Mouse (Mus musculus) megakaryocyte-erythroid progenitor cell, adult 5-6 weeks (primary cell): Measurements from ENCODE around the gene Tenm3. TPM values are rescaled to one million over a fixed set of nuclear protein-coding genes. Genes with fewer than 3 reads are reported as not detected.

Experiments
- ATAC-seq: replicated peaks from 2 replicates; pipeline ENCODE4 v1.8.0; 2016; ENCODE audit warnings: mild to moderate bottlenecking, inconsistent platforms; ENCODE audit not compliant: severe bottlenecking, poor library complexity, low FRiP score, low TSS enrichment
- total RNA-seq, 2 experiments: library from RNA; stranded (forward) in 1 of 2; stranded (reverse) in 1 of 2; fragments of 200-1000, 215-1000 nt in 1 of 2; fragments of >200 nt in 1 of 2; fragmentation: Nextera tagmentation in 1 of 2; gene quantifications; 2 replicates each; pipeline ENCODE4 v1.2.3; 2014 to 2017

Tenm3 gene
- total RNA-seq, 2 experiments from 2014 or later = not detected

DNA sequence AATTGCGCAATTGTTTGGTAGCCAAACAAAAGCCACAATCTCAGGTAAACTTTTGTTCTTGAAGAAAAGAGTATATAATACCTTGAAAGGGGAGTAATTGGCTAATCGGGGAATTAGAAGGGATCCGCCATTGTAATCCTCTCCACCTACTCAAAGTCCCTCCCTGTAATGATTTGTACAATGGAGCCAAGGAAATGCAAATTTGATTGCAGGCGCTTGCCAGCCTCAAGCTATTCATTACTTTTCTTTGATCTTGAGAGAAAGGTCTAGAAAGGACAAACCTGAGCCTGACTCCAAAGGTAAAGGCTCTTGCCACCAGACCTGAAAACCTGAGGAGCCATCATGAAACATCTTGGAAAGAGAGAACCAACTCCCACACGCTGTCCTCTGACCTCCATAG, 91.8 kb downstream of the Tenm3 start:
- no peak for ATAC-seq

DNA sequence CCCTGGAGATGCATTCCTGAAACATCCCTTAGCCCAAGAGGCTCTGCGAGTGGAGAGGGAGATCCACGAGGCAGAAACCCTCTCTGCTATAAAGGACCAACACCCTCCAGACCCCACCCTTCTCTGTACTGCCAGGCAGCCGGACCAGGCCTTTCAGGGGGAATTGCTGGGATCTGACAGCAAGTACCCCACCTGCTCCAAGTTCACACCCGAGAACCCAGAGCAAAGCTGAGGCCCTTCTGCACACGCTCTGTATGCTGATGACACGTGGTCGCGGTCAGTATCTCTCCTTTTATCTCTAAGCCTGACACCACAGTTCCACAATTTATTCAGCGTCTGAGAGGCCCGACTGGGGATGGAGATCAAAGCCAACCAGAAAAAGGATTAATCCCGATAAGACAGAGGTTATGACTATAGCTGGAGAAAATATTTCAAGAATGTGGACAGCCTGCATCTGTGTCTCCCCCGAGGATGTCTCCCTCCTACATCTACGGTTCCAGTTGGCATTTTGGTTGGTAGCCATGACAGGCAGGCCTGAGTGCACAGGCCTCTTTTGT, 95.2 kb downstream of the Tenm3 start:
- no peak for ATAC-seq

DNA sequence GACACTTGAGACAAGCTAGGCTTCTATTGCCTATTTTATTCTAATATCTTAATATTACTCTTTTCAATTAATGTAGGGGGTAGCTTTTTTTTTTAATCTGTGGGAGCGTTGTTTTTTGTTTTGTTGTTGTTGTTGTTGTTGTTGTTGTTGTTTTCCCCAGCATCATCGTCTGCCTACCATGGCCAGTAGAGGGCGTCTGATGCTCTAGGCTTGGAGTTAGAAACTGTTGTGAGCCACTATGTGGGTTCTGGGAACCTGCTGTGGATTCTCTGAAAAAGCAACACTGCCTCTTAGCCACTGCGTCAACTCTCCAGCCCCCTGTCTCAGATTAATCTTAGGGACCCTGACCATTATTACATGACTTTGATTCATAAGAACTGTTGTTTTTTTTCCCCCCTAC, 99.8 kb downstream of the Tenm3 start:
- ATAC-seq = no peak

DNA sequence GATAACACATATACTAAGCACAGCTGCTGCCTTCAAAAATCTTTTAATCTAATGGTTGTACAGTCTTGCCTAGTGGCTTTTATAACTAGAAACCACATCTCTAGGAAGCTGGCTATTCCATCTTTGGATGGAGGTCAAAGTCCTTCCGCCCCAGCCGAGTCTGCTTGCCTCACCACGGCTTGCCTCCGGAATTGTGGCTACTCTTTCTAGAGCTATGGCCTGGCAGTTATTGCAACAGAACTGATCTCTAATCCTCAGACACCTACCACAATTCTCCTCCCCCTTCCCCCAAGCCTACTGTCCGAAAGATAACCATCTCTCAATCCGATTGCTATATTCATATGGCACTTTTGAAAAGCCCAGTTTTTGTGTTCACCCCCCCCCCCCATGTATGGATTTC, 101.0 kb downstream of the Tenm3 start:
- no peak for ATAC-seq

DNA sequence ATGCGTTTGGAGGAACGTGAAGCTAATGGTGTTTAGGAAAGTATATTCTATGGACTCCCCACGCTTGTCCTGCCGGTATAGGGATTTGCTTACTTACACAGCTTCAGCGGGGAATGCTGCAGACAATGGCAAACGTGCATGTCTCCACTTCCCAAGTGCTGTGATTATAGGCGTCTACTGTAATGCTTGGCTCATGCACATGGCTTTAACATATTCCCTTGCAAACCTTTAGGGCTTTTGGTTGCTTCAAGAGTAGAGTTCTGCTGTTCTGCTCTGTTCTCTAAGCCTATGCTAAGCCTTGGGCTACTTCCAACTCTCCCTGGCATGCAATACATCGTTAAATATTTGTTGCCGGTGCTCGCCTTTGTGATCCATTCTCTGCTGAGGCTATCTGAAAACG, 102.8 kb downstream of the Tenm3 start:
- no peak for ATAC-seq

DNA sequence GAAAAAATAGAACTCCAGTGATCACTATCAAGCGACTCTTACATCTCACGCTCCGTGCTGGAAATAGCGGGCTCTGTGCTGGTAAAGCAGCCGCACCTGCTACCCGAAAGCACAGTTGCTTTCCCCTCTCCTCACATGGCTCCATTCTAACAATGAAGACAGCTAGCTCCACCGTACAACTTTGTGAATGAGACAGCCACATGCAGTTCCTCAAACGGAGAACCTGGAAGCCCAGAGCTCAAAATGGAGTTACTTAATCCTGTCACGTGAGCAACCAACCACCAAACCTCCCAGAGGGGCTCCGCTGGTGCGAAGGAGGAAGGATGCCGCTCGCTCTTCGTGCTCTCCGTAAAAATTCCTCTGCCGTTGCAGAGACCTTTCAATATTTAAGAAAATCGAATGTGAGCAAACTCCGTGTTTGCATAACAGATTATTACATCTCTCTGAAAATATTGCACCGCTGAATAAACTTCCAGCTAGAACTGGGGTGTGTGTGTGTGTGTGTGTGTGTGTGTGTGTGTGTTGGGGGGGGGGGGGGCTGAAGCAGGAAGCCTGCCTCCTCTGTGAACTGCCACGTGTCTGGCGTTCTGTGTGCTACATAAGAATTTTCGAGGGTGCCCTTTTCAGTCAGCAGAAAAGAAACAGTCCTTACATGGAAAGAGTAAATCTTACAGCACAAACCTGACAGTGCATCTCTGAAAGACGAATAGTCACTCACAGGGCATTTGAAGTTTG, 103.4 kb downstream of the Tenm3 start:
- ATAC-seq = no peak

DNA sequence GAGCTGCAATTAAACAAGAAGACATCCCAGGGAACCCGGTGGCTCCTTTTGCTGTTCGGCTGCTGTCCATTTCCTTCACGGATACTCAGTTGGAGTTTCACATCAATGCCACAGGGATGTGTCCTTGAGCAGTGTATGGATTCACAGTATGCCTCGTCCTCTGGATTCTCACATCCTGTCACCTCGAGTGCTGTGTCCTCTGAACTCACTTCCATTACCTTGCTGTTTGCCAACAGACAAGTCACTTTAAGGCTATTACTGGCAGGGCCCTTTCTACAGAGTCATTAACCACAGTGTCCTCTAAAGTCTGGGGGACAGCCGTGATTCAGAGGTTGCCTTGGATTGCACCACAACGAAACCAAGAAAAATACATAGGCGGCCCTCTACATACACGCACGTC, 110.0 kb downstream of the Tenm3 start:
- no peak for ATAC-seq

DNA sequence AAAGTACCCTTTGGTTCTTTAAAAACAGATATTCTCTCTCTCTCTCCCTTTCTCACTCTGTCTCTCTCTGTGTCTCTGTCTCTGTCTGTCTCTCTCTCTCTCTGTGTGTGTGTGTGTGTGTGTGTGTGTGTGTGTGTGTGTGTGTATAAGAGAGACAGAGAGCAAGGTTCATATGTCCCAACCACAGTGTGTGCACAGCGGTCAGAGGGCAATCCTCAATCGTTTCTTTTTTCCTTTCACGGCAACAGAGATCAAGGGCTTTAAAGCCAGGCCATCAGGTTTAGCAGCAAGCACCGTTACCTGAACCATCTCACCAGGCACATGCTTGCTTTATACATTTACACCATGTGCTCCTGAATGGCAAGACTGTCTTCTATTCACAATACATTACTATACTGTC, 110.7 kb downstream of the Tenm3 start:
- no peak for ATAC-seq

DNA sequence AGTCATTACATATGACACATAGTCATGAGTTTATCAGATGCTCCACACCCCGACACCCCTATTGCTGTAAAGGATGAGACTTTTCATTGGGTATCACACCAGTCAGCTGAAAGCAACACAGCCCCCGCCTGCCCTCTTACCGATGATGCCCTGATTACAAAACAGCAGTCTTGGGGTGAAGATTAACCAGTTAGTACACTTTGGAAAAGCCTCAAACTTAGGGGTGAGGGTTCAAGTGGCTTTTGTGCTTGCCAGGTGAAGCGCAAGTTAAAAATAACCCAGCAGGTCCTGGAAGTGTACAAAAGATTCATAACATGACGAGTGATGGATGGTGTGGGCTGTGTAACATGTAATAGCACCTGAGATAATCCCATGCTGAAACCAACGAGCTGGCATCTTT, 113.0 kb downstream of the Tenm3 start:
- no peak for ATAC-seq

DNA sequence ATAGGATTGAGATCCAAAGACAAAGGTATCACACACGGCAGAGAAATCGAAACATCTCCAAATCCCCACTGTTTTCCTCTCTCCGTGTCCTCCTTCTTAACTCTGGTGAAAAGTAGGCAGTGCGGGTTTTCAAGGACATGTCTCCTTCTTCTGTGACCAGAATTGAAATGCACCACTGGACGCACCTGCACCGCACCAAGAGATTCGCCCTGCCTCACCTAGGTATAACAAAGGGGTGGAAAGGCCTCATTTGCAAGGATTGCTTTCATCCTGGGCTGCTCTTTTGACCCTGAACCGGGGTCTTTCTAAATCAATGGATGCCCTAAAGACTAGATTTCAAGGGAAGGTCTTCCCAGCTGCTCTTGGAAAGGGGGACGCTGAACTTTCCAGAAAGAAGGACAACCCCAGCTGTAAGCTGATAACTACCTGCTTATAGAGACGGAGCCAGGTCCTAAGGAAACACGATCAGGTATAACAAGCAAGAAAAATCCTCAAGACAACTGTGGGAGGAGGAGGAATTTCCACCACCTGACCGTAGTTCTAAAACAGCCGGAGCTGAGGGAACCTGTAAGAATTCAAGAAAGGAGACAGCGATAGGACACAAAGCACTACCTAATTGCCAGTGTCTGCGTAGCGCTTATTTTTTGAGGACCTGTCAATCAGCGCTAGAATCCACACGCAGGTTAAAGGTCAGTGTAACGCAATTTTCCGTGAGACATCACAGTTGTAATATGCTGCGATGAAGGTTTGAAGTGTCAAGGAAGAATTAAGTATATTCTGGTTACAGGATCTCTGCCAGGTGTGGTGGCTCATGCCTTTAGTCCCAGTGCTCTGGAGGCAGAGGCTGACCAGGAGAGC, 114.7 kb downstream of the Tenm3 start:
- ATAC-seq = no peak

DNA sequence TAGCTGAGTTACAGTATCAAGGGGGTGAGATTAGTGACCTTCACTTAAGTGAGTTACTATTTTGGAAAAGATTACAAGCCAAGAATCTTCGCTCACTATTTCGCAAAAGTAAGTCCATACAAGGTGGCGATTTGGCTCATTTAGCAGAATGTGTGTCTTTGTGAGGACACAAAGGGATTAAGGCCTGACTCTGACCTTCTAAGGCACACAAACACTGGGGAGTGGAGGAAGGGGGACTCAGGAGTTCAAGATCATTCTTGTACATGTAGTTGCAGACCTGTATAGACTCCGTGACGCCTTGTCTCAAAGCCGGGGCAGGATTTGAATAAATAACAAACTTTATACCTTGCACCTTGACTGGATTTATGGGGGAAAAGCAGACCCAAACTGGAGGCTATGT, 115.7 kb downstream of the Tenm3 start:
- no peak for ATAC-seq

DNA sequence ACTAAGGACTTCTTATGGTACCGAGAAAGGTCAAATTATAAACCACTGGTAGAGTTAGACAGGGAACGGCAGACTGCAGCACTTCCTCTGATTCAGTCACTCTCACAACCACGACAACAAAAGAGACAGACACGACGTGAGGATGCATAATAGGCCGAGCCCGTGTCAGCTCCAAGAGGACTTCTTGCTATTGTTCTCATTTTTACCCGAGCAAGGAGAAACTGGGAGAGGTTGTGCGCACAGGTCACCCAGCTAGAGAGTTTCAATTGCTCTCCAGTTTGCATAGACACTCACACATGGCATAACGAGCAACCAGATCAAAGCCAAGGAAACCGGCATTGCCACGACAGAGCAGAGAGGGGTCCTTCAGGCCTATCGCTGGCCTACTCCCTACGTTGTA, 121.0 kb downstream of the Tenm3 start:
- ATAC-seq = no peak

DNA sequence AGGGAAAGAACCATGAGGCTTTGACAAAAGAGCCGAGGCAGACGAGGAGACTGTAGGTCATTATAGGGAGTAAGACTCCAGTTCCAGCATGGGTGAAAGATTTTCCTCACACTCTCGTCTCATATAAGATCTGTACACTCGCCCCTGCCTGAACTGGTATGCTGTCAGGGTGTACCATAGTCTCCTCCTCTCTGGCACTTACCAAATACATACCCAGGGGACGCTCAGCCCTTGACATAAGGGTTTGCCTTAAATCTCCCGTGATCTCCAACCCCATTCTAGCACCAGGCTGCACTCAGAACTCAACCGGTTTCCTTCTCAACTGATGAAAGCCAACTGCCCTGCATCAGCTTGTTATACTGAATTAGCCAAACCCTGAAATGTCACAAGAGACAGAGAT, 121.4 kb downstream of the Tenm3 start:
- ATAC-seq = no peak

DNA sequence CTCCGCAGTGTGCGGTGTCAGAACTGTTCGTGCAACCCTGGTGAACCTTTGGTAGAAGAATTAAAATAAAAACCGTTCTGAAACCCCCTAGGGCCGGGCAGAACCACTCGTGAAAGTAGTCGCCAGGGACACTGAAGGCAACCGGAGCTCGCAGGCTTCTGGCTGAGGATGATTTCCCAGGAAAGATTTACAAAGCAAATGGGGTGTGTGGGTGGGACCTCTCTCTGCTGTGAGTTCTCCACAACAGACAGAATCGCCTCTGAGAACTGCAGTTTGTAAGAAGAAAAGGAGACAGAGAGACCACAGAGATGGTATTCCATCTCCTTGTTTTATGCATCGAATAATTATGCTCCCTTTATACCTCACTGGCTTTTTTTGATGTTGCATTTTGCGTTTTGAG, 122.4 kb downstream of the Tenm3 start:
- no peak for ATAC-seq

DNA sequence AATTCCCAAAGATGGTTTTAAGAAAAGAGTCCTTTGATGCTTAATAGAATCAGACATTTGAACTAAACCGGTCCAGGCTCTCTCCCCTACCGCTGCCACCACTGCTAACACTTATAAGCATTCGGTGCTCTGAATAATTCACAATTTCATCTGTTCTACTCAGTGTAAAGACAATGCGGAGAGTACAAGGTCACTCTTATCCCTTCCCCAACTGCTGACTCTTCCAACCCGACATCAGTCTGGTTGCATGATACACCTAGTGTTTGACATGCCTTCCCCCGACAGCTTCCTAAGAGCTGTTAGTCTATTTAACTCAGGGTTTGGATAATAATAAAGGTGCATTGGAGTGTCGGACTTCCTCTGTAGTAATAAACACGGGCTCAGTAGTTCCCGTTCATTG, 128.1 kb downstream of the Tenm3 start:
- no peak for ATAC-seq

DNA sequence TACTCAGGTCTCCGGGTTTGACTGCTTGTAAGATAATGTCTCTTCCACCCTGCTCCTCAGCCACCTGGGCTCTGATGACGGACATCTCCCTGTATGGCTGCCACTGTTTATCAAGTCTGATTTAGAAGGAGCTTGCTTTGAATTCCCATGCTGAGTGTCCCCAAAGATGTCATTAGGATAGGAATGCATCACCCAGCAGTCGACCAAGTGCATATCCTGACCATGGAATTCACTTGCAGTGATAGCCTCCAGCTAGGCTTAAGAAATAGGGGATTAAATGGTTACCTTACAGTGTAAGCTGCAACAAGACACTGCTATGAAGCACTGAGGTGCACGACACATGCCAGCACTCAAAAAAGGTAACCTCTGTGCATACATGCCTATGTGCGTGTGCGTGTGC, 137.1 kb downstream of the Tenm3 start:
- ATAC-seq = no peak

DNA sequence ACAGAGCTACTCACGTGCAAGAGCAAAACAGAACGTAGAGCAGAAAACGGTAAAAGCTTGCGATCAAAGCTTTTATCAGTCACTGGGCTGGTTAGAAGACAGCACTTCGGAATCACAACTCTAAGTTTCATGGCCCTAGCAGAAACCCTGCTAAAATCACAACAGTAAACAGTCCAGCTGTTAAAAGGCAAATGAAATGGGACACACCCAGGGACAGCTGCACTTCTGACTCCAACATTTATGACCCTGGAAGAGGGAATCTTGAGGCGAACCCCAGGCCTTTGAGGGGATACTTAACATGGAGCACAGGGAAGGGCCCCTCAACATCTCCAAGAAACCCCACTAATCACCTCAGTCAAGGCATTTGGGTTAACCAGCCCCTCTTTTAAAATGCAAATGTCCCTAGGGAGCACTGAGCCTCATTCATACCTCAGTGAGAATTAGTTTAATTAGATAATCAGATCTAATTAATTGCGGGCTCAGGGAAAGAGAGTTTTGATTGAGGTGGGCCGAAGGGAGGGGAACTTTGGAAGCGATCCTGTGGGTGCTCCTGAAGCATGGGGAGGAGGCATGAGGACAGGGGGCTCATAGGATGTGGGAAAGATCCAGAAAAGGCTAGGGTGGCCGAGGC, 138.8 kb downstream of the Tenm3 start:
- ATAC-seq = no peak

DNA sequence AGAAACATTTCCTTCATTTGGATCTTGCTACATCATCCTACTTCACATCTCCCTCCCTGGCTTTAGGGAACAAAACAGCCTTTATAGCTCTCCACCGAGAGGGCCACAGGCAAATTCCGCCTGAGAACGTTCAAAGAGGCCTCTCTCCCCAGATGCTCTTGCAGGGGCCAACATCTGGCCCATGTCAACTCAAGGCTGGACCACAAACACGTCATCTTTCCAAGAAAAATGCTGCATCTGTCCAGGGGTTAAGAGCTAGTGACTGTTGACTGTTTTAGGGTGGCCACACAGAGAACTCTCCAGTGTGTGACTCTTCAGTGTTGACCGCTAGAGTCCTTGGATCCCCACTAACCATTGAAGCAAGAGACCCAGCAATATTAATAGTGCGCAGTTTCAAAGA, 139.3 kb downstream of the Tenm3 start:
- no peak for ATAC-seq

DNA sequence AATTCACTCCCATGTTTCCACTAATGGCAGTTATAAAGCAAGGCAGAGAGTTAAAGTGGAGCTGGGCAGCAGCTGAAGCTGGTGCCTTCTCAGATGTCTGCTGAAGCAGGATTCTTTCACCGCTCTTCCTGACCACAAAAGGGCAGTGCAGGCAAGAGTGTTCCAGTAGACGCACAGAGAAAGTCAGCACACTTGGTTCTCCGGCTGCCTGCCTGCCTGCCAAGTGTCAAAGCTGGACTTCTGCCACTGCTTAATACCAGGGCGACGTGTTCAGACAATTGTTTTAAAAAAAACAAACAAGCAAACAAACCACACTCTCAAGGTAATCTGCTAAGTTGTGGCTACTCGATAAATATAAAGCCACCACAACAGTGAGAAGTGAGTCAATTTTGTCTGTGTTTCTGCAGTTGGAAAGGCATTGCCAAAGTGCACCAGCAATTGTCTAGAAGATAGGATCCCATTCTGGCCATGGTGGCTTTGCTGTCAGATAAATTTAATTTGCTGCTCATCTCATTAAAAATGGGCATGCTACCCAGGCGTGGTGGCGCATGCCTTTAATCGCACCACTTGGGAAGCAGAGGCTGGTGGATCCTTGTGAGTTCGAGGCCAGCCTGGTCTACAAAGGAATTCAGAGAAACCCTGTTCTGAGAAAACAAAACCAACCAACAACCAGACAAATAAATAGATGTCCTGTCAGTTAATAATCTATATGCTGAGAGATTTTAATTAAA, 152.9 kb downstream of the Tenm3 start:
- no peak for ATAC-seq

DNA sequence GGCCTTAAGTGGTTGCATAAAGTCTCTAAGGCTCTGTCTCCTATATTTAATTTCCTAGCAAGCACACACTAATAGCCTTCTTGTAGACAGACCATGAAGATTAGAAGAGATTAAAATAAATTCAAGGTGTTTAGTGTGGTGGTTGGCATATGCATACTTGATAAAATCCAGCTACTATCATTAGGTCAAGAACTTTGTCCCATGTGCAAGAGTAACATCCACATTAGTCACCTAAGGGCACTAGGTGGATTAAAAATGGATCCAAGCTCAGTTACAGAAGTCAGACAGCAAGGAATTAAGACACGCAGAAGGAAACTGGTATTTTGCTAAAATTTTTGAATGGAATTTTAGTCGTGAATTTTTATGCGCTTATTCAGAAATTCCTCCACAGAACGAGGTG, 155.0 kb downstream of the Tenm3 start:
- ATAC-seq = no peak
